Mouse (Mus musculus): Measurements from ENCODE around the gene Dnmbp.

- TF ChIP-seq GATA1 (IDR thresholded peaks at IDR 0.05; ENCODE audit: borderline replicate concordance, low read length): no peak
- no peak for TF ChIP-seq FLI1 (IDR thresholded peaks at IDR 0.05; ENCODE audit: low read length)
These were observed 128.6 kb downstream of the Dnmbp start for GRCm38 (mm10) chr19:43811419-43811818.

All from megakaryocyte, embryonic 14.5 days (primary cell).